Mouse (Mus musculus) WW6 (cell line): ENCODE data around the gene Vps13d.

Experiments used
- DNase-seq: peaks from one replicate; pipeline ENCODE4 v3.0.0-alpha.2; 2013; ENCODE audit warnings: low read depth, low spot score

The Vps13d gene

GRCm38 (mm10) chr4:144947738-144948390 is 246.9 kb downstream of the Vps13d start:
- no peak for DNase-seq

DNA sequence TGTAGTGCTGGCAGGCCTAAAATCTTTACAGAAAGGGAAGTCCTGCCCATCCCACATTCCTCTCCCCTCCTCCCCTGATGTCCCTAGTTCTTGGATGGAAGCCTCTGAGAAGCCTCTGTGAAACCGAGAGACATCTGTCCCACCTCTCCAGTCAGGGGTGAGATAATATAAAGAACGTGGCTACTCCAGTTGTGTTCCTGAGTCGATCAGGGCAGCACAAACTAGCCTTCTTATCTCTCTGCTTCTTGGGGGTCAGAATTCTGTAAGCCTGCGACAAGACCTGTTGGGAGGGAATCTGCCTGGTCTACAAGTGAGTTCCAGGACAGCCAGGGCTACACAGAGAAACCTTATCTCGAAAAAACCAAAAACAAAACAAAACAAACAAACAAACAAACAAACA is 251.5 kb downstream of the Vps13d start:
- DNase-seq = no peak

- no peak for DNase-seq
Observed at GRCm38 (mm10) chr4:144942433-144942832, 252.4 kb downstream of the Vps13d start.

GRCm38 (mm10) chr4:144940796-144941462 is 253.9 kb downstream of the Vps13d start:
- DNase-seq = no peak

DNA sequence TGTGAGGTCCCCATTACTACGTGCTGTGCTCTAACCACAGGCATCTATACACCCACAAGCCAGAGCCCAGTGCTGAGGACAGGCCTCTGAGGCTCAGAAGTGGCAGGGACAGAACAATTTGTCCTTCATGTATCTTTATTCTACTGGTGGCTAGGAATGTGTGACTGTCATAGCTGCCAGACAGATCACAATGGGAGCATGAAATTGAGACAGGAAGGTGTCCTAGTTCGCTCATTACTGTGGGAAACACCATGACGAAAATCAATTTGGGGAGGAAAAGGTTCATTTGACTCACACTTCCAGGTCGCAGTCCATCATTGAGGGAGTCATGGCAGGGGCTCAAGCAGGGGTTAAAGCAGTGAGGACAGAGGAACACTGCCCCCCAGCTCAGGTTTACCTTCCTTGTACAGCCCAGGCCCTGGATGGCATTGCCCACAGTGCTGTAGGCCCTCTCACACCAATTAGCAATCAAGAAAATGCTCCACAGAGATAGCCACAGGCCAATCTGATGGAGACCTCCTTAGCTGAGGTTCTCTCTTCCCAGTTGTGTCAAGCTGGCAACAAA is 254.9 kb downstream of the Vps13d start:
- no peak for DNase-seq

GRCm38 (mm10) chr4:144936563-144937154 is 258.1 kb downstream of the Vps13d start:
- no peak for DNase-seq

- no peak for DNase-seq
Observed at GRCm38 (mm10) chr4:144934501-144934900, 260.3 kb downstream of the Vps13d start.

GRCm38 (mm10) chr4:144931167-144931566 is 263.6 kb downstream of the Vps13d start:
- DNase-seq = no peak

GRCm38 (mm10) chr4:144930366-144930765 is 264.4 kb downstream of the Vps13d start:
- no peak for DNase-seq

GRCm38 (mm10) chr4:144929811-144930221 is 265.0 kb downstream of the Vps13d start:
- DNase-seq = no peak

GRCm38 (mm10) chr4:144928693-144929436 is 265.9 kb downstream of the Vps13d start:
- no peak for DNase-seq
